Mouse (Mus musculus): Measurements from ENCODE around the gene Dennd1b. TPM values are rescaled to one million over a fixed set of nuclear protein-coding genes. Genes with fewer than 3 reads are reported as not detected.

Gene Dennd1b
- polyA plus RNA-seq, 1 experiment from 2014 or later: 14.3 TPM

DNA sequence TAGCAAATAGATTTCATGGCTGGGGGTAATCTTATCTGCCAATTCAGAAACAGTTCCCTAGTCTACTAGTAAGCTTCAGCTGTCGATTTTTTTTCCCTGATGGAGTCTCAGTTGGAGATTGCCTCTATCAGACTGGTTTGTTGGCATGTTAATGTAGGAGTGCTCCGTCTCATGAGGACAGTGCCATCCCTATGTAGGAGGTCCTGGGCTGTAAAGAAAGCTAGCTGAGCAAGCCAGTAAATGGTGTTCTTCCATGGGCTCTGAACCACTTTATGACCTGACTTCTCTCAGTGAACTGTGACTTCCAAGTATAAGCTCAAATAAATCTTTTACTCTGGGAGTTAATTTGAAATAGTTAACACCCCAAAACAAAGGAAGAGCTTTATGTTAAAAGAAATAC is 107.8 kb downstream of the Dennd1b start:
- Histone ChIP-seq H3K27ac (ENCODE audit: low read depth, low read length) (no peak overlapping the region), H3K36me3 (ENCODE audit: control insufficient read depth, insufficient read depth, low read length) (peaks cover 2% of the 10 kb centered on the region; the same call in 1 of the 2 replicates), H3K27me3 (ENCODE audit: control insufficient read depth, insufficient read depth, low read length) (no peaks in the 10 kb centered on the region), H3K9ac (ENCODE audit: low read depth, low read length) (no peak overlapping the region), H3K4me3 (ENCODE audit: low read depth, low read length) (no peak overlapping the region), H3K9me3 (replicated peaks; ENCODE audit: control insufficient read depth, low read length) (no peaks in the 10 kb centered on the region), H3K4me1 (ENCODE audit: control insufficient read depth, insufficient read depth, low read length) (no peaks in the 10 kb centered on the region), H3K4me2 (no peak overlapping the region)
- ATAC-seq (replicated peaks; ENCODE audit: insufficient number of reproducible peaks, low FRiP score, low TSS enrichment): no peak
- WGBS (ENCODE audit: insufficient replicate concordance): 32% methylated on average over 2 of the region's 2 CpGs

DNA sequence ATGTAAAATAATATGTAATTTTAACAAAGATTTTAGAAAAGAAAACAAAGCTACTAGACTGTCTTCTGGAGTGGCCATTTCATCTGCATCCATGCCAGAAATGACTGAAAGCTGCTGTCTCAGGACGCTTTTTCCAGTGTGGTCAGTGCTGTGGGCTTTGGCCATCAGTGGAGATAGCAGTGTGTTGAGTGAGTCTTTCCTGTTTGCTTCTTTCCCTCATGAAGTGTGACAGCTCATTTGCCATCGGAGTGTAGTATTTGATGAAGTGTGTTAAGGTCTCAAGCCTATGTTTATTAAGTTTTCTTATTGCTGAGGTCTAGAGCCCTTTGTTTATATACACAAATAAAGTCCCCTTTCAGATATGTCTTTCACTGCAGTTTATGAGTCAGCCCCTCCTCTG is 112.4 kb downstream of the Dennd1b start:
- H3K27me3 ChIP-seq (ENCODE audit: control insufficient read depth, insufficient read depth, low read length): no peaks in the 10 kb centered on the region
- no peak overlapping the region for H3K27ac ChIP-seq (ENCODE audit: low read depth, low read length)
- H3K4me3 ChIP-seq (ENCODE audit: low read depth, low read length): no peak overlapping the region
- H3K4me1 ChIP-seq (ENCODE audit: control insufficient read depth, insufficient read depth, low read length): no peaks in the 10 kb centered on the region
- ATAC-seq (replicated peaks; ENCODE audit: insufficient number of reproducible peaks, low FRiP score, low TSS enrichment): no peak
- H3K4me2 ChIP-seq: no peak overlapping the region
- 55% methylated on average over 2 of the region's 2 CpGs for WGBS (ENCODE audit: insufficient replicate concordance)
- H3K36me3 ChIP-seq (ENCODE audit: control insufficient read depth, insufficient read depth, low read length): peaks cover 2% of the 10 kb centered on the region; the same call in 1 of the 2 replicates
- no peaks in the 10 kb centered on the region for H3K9me3 ChIP-seq (replicated peaks; ENCODE audit: control insufficient read depth, low read length)
- H3K9ac ChIP-seq (ENCODE audit: low read depth, low read length): no peak overlapping the region

DNA sequence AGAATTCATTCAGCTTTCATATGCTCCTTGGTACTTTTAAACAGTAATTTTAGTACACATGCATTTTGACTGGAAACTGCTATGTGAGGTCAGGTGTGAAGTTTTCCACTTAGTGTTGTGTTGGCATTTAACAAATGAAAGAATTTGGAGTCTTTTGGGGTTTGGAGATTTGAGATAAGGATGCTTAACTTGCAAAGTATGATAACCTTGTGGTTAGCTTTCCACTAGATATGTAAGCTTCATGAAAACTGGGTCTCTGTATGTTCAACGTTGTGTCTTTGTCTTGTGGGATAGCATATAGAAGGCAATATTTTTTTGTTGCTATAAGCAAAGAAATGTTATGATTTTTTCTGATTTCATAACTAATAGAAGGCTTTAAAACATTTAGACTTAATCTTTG is 114.8 kb downstream of the Dennd1b start:
- Histone ChIP-seq H3K4me2 (no peak overlapping the region), H3K9ac (ENCODE audit: low read depth, low read length) (no peak overlapping the region), H3K4me1 (ENCODE audit: control insufficient read depth, insufficient read depth, low read length) (no peaks in the 10 kb centered on the region), H3K4me3 (ENCODE audit: low read depth, low read length) (no peak overlapping the region), H3K36me3 (ENCODE audit: control insufficient read depth, insufficient read depth, low read length) (peaks cover 2% of the 10 kb centered on the region; the same call in 1 of the 2 replicates), H3K9me3 (replicated peaks; ENCODE audit: control insufficient read depth, low read length) (no peaks in the 10 kb centered on the region), H3K27me3 (ENCODE audit: control insufficient read depth, insufficient read depth, low read length) (no peaks in the 10 kb centered on the region), H3K27ac (ENCODE audit: low read depth, low read length) (no peak overlapping the region)
- 77% methylated on average over 1 of the region's 1 CpGs for WGBS (ENCODE audit: insufficient replicate concordance)
- no peak for ATAC-seq (replicated peaks; ENCODE audit: insufficient number of reproducible peaks, low FRiP score, low TSS enrichment)

DNA sequence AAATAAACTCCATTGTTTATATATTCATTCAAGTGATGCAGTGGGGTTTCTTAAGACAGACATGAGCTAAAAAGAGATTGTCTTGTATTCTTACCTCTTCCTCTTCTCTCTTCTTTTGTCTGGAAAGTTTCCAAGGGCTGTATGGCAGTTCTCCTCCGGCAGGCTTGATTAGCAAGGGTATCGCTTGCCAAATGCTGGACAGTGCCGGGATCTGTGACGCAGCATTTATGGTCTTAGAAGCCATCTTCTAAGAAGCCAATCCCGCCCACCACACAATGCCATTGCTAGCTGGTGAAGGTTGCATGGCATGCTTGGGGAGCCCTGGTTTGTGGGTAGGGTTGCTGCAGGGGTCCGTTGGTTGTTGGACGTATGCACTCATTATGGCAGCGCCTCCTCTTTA is 115.8 kb downstream of the Dennd1b start:
- no peaks in the 10 kb centered on the region for H3K4me1 ChIP-seq (ENCODE audit: control insufficient read depth, insufficient read depth, low read length)
- no peak overlapping the region for H3K4me3 ChIP-seq (ENCODE audit: low read depth, low read length)
- ATAC-seq (replicated peaks; ENCODE audit: insufficient number of reproducible peaks, low FRiP score, low TSS enrichment): no peak
- no peaks in the 10 kb centered on the region for H3K9me3 ChIP-seq (replicated peaks; ENCODE audit: control insufficient read depth, low read length)
- H3K36me3 ChIP-seq (ENCODE audit: control insufficient read depth, insufficient read depth, low read length): peaks cover 2% of the 10 kb centered on the region; the same call in 1 of the 2 replicates
- H3K27me3 ChIP-seq (ENCODE audit: control insufficient read depth, insufficient read depth, low read length): no peaks in the 10 kb centered on the region
- no peak overlapping the region for H3K9ac ChIP-seq (ENCODE audit: low read depth, low read length)
- WGBS (ENCODE audit: insufficient replicate concordance): 71% methylated on average over 8 of the region's 8 CpGs
- H3K4me2 ChIP-seq: no peak overlapping the region
- H3K27ac ChIP-seq (ENCODE audit: low read depth, low read length): no peak overlapping the region

DNA sequence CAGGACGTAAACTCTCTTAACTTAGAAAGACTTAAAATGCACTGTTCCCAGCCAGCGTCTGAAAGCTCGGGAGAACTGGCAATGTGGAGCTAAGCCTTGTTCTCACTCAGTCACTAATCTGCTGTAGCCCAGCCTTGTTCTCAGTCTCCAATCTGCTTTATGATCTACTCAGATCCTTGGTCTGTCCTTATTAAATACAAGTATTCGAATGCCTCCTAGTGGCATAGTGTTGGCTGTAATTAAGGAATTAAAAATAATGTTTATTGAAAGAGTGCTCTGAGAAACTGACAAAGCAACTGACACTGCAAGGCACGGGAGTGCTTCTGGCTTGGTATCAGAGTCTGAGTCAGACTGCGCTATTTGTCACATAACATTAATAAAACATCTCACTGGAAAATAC is 116.3 kb downstream of the Dennd1b start:
- no peak for ATAC-seq (replicated peaks; ENCODE audit: insufficient number of reproducible peaks, low FRiP score, low TSS enrichment)
- H3K9ac ChIP-seq (ENCODE audit: low read depth, low read length): no peak overlapping the region
- H3K4me2 ChIP-seq: no peak overlapping the region
- H3K36me3 ChIP-seq (ENCODE audit: control insufficient read depth, insufficient read depth, low read length): peaks cover under 1% of the 10 kb centered on the region; the same call in 1 of the 2 replicates
- H3K9me3 ChIP-seq (replicated peaks; ENCODE audit: control insufficient read depth, low read length): no peaks in the 10 kb centered on the region
- H3K4me3 ChIP-seq (ENCODE audit: low read depth, low read length): no peak overlapping the region
- no peak overlapping the region for H3K27ac ChIP-seq (ENCODE audit: low read depth, low read length)
- H3K4me1 ChIP-seq (ENCODE audit: control insufficient read depth, insufficient read depth, low read length): no peaks in the 10 kb centered on the region
- no peaks in the 10 kb centered on the region for H3K27me3 ChIP-seq (ENCODE audit: control insufficient read depth, insufficient read depth, low read length)
- WGBS (ENCODE audit: insufficient replicate concordance): 83% methylated on average over 6 of the region's 6 CpGs

DNA sequence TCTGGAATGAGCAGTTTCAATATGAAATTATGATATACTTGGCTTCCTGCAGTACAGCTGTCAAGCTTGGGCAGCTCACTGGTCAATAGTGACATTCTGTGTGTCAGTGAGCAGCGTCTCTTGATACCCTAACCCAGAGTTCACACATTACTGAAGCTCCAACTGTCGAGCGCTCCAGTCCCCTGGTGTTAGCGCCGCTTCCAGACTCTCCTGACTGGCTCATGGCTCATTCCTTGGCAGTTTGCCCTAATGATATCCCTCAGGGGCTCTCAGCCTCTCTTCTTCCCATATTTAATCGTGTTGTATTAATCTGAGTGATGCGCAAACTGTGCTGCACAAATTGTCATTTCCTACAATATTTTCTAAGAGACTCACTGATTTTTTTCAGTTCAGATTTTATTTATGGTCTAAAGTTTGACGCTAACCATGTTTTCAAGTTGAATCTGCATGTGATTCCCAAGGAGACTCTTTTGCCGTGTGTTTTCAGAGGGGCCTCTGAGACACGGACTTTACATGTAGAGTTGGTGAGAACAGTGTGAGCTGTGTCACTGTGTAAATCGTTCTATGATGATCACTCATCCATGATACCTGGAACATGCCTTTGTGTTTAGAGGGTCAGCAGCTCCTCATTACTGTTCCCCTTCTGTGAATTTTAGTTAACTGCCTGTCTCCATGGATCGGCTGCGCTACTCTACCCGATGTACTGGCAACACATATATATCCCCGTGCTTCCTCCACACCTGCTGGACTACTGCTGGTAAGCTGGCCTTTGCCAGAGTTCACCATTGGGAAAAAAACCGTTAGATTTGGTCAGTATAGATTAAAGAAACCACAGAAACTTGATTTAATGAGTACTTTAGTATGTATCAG is 117.5 kb downstream of the Dennd1b start:
- Histone ChIP-seq H3K36me3 (ENCODE audit: control insufficient read depth, insufficient read depth, low read length) (no peaks in the 10 kb centered on the region), H3K9me3 (replicated peaks; ENCODE audit: control insufficient read depth, low read length) (no peaks in the 10 kb centered on the region), H3K4me3 (ENCODE audit: low read depth, low read length) (no peak overlapping the region), H3K27ac (ENCODE audit: low read depth, low read length) (no peak overlapping the region), H3K9ac (ENCODE audit: low read depth, low read length) (no peak overlapping the region), H3K27me3 (ENCODE audit: control insufficient read depth, insufficient read depth, low read length) (no peaks in the 10 kb centered on the region), H3K4me1 (ENCODE audit: control insufficient read depth, insufficient read depth, low read length) (no peaks in the 10 kb centered on the region), H3K4me2 (no peak overlapping the region; the same call in 1 of the 2 replicates)
- 67% methylated on average over 16 of the region's 16 CpGs for WGBS (ENCODE audit: insufficient replicate concordance)
- 0 out of 2 replicates have a peak, but pooled peaks have one; percentile 52 for ATAC-seq (replicated peaks; ENCODE audit: insufficient number of reproducible peaks, low FRiP score, low TSS enrichment)

DNA sequence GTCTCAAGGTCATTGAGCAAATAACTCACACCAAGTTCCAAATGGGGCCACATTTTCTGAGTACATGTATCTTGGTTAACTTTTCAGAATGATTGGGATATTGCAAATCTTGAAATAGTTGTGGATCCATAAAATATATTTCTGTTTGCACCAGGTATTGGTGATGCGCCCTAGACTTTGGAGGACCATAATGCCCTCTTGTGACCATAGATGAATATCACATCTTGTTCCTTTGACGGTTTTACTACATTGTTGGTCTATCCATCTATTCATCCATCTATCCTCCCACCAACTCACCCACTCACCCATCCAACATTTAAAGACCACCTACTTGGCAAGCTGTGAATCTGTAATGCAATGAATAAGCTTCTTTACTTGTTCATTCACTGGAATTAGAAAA is 120.1 kb downstream of the Dennd1b start:
- Histone ChIP-seq H3K9ac (ENCODE audit: low read depth, low read length) (no peak overlapping the region), H3K4me2 (no peak overlapping the region), H3K36me3 (ENCODE audit: control insufficient read depth, insufficient read depth, low read length) (no peaks in the 10 kb centered on the region), H3K9me3 (replicated peaks; ENCODE audit: control insufficient read depth, low read length) (no peaks in the 10 kb centered on the region), H3K27me3 (ENCODE audit: control insufficient read depth, insufficient read depth, low read length) (no peaks in the 10 kb centered on the region), H3K4me3 (ENCODE audit: low read depth, low read length) (no peak overlapping the region), H3K27ac (ENCODE audit: low read depth, low read length) (no peak overlapping the region), H3K4me1 (ENCODE audit: control insufficient read depth, insufficient read depth, low read length) (no peaks in the 10 kb centered on the region)
- no peak for ATAC-seq (replicated peaks; ENCODE audit: insufficient number of reproducible peaks, low FRiP score, low TSS enrichment)
- WGBS (ENCODE audit: insufficient replicate concordance): 64% methylated on average over 2 of the region's 2 CpGs

DNA sequence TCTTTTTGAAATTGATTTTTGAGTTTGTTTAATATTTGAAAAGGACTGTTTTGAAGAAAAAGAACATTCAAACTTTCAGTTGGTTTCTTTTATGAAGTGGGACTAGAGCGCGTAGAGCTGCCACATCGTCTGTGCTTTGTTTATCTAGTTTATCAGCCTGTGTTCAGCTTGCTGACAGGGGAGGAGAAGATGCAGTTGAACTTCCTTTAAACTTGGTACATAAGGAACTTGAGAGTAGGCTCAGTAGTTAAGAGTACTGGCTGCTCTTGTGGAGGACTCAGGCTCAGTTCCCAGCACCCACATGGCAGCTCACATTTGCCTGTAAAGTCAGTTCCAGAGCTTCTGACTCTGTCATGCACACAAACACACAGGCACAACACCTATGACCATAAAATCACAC is 124.3 kb downstream of the Dennd1b start:
- Histone ChIP-seq H3K4me3 (ENCODE audit: low read depth, low read length) (no peak overlapping the region), H3K4me1 (ENCODE audit: control insufficient read depth, insufficient read depth, low read length) (no peaks in the 10 kb centered on the region), H3K27me3 (ENCODE audit: control insufficient read depth, insufficient read depth, low read length) (no peaks in the 10 kb centered on the region), H3K9me3 (replicated peaks; ENCODE audit: control insufficient read depth, low read length) (no peaks in the 10 kb centered on the region), H3K9ac (ENCODE audit: low read depth, low read length) (no peak overlapping the region), H3K36me3 (ENCODE audit: control insufficient read depth, insufficient read depth, low read length) (no peaks in the 10 kb centered on the region), H3K27ac (ENCODE audit: low read depth, low read length) (no peak overlapping the region), H3K4me2 (no peak overlapping the region)
- WGBS (ENCODE audit: insufficient replicate concordance): 69% methylated on average over 3 of the region's 3 CpGs
- ATAC-seq (replicated peaks; ENCODE audit: insufficient number of reproducible peaks, low FRiP score, low TSS enrichment): no peak

DNA sequence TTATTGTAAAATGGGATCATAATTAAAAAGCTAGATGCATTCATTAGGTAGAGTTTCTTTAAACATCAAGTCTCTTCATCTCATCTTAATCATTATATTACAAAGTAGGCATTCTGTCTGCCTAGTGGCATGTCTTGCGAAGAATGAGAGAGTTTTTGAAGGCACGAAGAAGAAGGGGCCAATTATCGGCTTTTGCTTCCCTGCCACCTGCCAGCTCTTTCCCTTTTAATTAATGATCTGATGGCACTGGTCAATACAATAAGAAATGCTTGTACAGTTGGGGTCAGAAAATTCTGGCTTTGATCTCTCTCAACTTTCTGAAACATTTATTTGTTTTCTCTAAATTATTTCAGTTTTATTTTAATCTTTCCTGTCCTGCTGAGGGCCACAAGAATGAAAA is 127.5 kb downstream of the Dennd1b start:
- no peak for ATAC-seq (replicated peaks; ENCODE audit: insufficient number of reproducible peaks, low FRiP score, low TSS enrichment)
- no peaks in the 10 kb centered on the region for H3K27me3 ChIP-seq (ENCODE audit: control insufficient read depth, insufficient read depth, low read length)
- H3K9ac ChIP-seq (ENCODE audit: low read depth, low read length): no peak overlapping the region
- H3K4me3 ChIP-seq (ENCODE audit: low read depth, low read length): no peak overlapping the region
- H3K4me2 ChIP-seq: no peak overlapping the region
- H3K9me3 ChIP-seq (replicated peaks; ENCODE audit: control insufficient read depth, low read length): no peaks in the 10 kb centered on the region
- H3K4me1 ChIP-seq (ENCODE audit: control insufficient read depth, insufficient read depth, low read length): no peaks in the 10 kb centered on the region
- WGBS (ENCODE audit: insufficient replicate concordance): 85% methylated on average over 3 of the region's 3 CpGs
- H3K36me3 ChIP-seq (ENCODE audit: control insufficient read depth, insufficient read depth, low read length): no peaks in the 10 kb centered on the region
- no peak overlapping the region for H3K27ac ChIP-seq (ENCODE audit: low read depth, low read length)
